Mouse (Mus musculus) liver, embryonic 14.5 days (tissue): Measurements from ENCODE around the gene Grik3. TPM values are rescaled to one million over a fixed set of nuclear protein-coding genes. Genes with fewer than 3 reads are reported as not detected.

Source experiments
- ATAC-seq: fragments of 200-750 bp; cut with Nextera tagmentation; 2 replicates; pipeline ENCODE4 v1.8.0; 2017; ENCODE audit warnings: moderate number of reproducible peaks, mild to moderate bottlenecking, moderate library complexity; ENCODE audit not compliant: insufficient read depth
- DNase-seq, 3 experiments: peaks; one replicate each; pipeline ENCODE4 v3.0.0-alpha.2; 2012 to 2013; ENCODE audit warnings: low read depth in 3 of 3, low spot score in 3 of 3
- H3K27ac ChIP-seq: fragments of 300-500 bp; sonication (generic); 2 replicates; pipeline ENCODE4 v1.5.1; 2014; ENCODE audit warnings: moderate library complexity, mild to moderate bottlenecking, control low read depth, inconsistent platforms
- H3K27me3 ChIP-seq: fragments of 300-500 bp; sonication (generic); 2 replicates; pipeline ENCODE4 v1.6.1; 2014; ENCODE audit warnings: mild to moderate bottlenecking, low read length, moderate library complexity; ENCODE audit not compliant: control insufficient read depth, insufficient read depth
- H3K36me3 ChIP-seq: fragments of 300-500 bp; sonication (generic); replicated peaks from 2 replicates; pipeline ENCODE4 v1.6.1; 2014; ENCODE audit warnings: low read depth; ENCODE audit not compliant: control insufficient read depth, insufficient read depth
- H3K4me1 ChIP-seq, 2 experiments: fragments of 200-500 bp in 1 of 2; fragments of 300-500 bp in 1 of 2; sonication (generic) in 1 of 2; replicated peaks; 2 replicates each; pipeline ENCODE4 v1.6.1; 2012 to 2014; ENCODE audit warnings: antibody characterized with exemption in 1 of 2, inconsistent platforms in 1 of 2, low read length in 1 of 2; ENCODE audit not compliant: control insufficient read depth in 2 of 2, insufficient read depth in 2 of 2
- H3K4me2 ChIP-seq: fragments of 300-500 bp; sonication (generic); 2 replicates; pipeline ENCODE4 v1.6.1; 2014; ENCODE audit warnings: low read depth, mild to moderate bottlenecking, control low read depth, moderate library complexity
- H3K4me3 ChIP-seq, 2 experiments: fragments of 200-500 bp in 1 of 2; fragments of 300-500 bp in 1 of 2; sonication (generic) in 1 of 2; 2 replicates each; pipeline ENCODE4 v1.5.1; 2012 to 2014; ENCODE audit warnings: low read depth in 2 of 2, low read length in 2 of 2, mild to moderate bottlenecking in 2 of 2, control low read depth in 1 of 2, inconsistent platforms in 1 of 2, moderate library complexity in 1 of 2; ENCODE audit not compliant: insufficient read depth in 1 of 2
- H3K9ac ChIP-seq: fragments of 300-500 bp; sonication (generic); replicated peaks from 2 replicates; pipeline ENCODE4 v1.6.1; 2014; ENCODE audit warnings: mild to moderate bottlenecking, control low read depth, moderate library complexity
- H3K9me3 ChIP-seq: fragments of 300-500 bp; sonication (generic); 2 replicates; pipeline ENCODE4 v1.6.1; 2016; ENCODE audit warnings: low read length, mixed read lengths; ENCODE audit not compliant: control insufficient read depth
- CTCF ChIP-seq: IDR thresholded peaks from 2 replicates; pipeline ENCODE4 v1.5.1; 2016; ENCODE audit warnings: antibody characterized with exemption, low read depth, control low read depth
- EP300 ChIP-seq: IDR thresholded peaks from 2 replicates; pipeline ENCODE4 v1.6.1; 2016; ENCODE audit warnings: antibody characterized with exemption, low read depth
- WGBS: fragments of 180-500 bp; shearing (Covaris S2); extraction: QIAGEN DNeasy Blood & Tissue Kit; methylation state at CpG from one replicate; pipeline ENCODE4 v1.1.7; 2014; ENCODE audit not compliant: insufficient replicate concordance; 5-methylcytosine and 5-hydroxymethylcytosine counted together
- polyA plus RNA-seq, 2 experiments: library from polyadenylated mRNA; depleted of rRNA in 1 of 2; stranded (reverse) in 1 of 2; unstranded in 1 of 2; fragments of >200 nt; fragmentation: Nextera tagmentation in 1 of 2; extraction: Ambion mirVana in 1 of 2; gene quantifications; 2 replicates each; pipeline versions ENCODE4 v1.2.1 to v1.2.3; 2012 to 2014

Gene Grik3
- polyA plus RNA-seq, 2 experiments, result under 0.01 to 0.01 TPM

- Histone ChIP-seq H3K4me2 (no peak overlapping the region), H3K4me1 (no peaks in the 10 kb centered on the region), H3K4me3 (no peak overlapping the region), H3K27me3 (no peaks in the 10 kb centered on the region), H3K9me3 (no peaks in the 10 kb centered on the region), H3K9ac (no peak overlapping the region), H3K27ac (no peak overlapping the region), H3K36me3 (no peaks in the 10 kb centered on the region)
- no peak for DNase-seq
- TF ChIP-seq EP300, result no peak
- ATAC-seq, result no peak
- WGBS, result 59% methylated on average over 8 of the region's 8 CpGs
Observed at GRCm38 (mm10) chr4:125618524-125619320, 128.2 kb downstream of the Grik3 start.

GRCm38 (mm10) chr4:125624885-125625678, 134.6 kb downstream of the Grik3 start:
- Histone ChIP-seq H3K4me3 (no peak overlapping the region), H3K9me3 (no peaks in the 10 kb centered on the region), H3K36me3 (no peaks in the 10 kb centered on the region), H3K27me3 (no peaks in the 10 kb centered on the region), H3K4me1 (no peaks in the 10 kb centered on the region), H3K9ac (no peak overlapping the region), H3K27ac (no peak overlapping the region), H3K4me2 (no peak overlapping the region)
- no peak for DNase-seq
- ATAC-seq, result no peak
- TF ChIP-seq EP300 (no peak), CTCF (no peak)
- WGBS, result 67% methylated on average over 9 of the region's 9 CpGs

- no peak overlapping the region for H3K27ac ChIP-seq
- no peak for DNase-seq
- WGBS, result 53% methylated on average over 4 of the region's 4 CpGs
- TF ChIP-seq EP300 (no peak), CTCF (no peak)
- H3K36me3 ChIP-seq, result no peaks in the 10 kb centered on the region
- H3K9ac ChIP-seq, result no peak overlapping the region
- no peak for ATAC-seq
- no peaks in the 10 kb centered on the region for H3K4me1 ChIP-seq
- H3K9me3 ChIP-seq, result no peaks in the 10 kb centered on the region
- H3K4me3 ChIP-seq, result no peak overlapping the region
- no peak overlapping the region for H3K4me2 ChIP-seq
- H3K27me3 ChIP-seq, result no peaks in the 10 kb centered on the region
Observed at GRCm38 (mm10) chr4:125629544-125629943, 139.0 kb downstream of the Grik3 start.

- H3K36me3 ChIP-seq, result no peaks in the 10 kb centered on the region
- DNase-seq (no peak), ATAC-seq (no peak)
Observed at GRCm38 (mm10) chr4:125635037-125635436, 144.5 kb downstream of the Grik3 start.

GRCm38 (mm10) chr4:125636616-125637304, 146.3 kb downstream of the Grik3 start:
- no peak overlapping the region for H3K4me2 ChIP-seq
- no peak overlapping the region for H3K4me3 ChIP-seq
- TF ChIP-seq CTCF, result no peak
- TF ChIP-seq EP300, result no peak
- H3K9me3 ChIP-seq, result no peaks in the 10 kb centered on the region
- H3K4me1 ChIP-seq, result no peaks in the 10 kb centered on the region
- no peak overlapping the region for H3K9ac ChIP-seq
- H3K27ac ChIP-seq, result no peak overlapping the region
- no peaks in the 10 kb centered on the region for H3K27me3 ChIP-seq
- ATAC-seq (no peak), DNase-seq (no peak)
- WGBS, result 59% methylated on average over 13 of the region's 13 CpGs
- no peaks in the 10 kb centered on the region for H3K36me3 ChIP-seq

More at GRCm38 (mm10) chr4:125635037-125635436, 144.5 kb downstream of the Grik3 start:
- H3K4me3 ChIP-seq, result no peak overlapping the region
- no peak for TF ChIP-seq CTCF
- H3K4me2 ChIP-seq, result no peak overlapping the region
- no peaks in the 10 kb centered on the region for H3K27me3 ChIP-seq
- no peak overlapping the region for H3K27ac ChIP-seq
- H3K9ac ChIP-seq, result no peak overlapping the region
- WGBS, result 67% methylated on average over 11 of the region's 11 CpGs
- no peaks in the 10 kb centered on the region for H3K4me1 ChIP-seq
- no peaks in the 10 kb centered on the region for H3K9me3 ChIP-seq
